Mouse (Mus musculus) olfactory bulb, adult 2 months (tissue): Measurements from ENCODE around the gene Dclk2. TPM values are rescaled to one million over a fixed set of nuclear protein-coding genes. Genes with fewer than 3 reads are reported as not detected.
A peak's percentile ranks its signal among the peaks of the same experiment; 100 is the strongest.

ENCODE experiments used
- H3K27ac ChIP-seq: fragments of 200-500 bp; 2 replicates; pipeline ENCODE4 v1.5.1; 2012; ENCODE audit warnings: low read depth, low read length; ENCODE audit not compliant: insufficient read depth
- H3K4me1 ChIP-seq: fragments of 200-500 bp; 2 replicates; pipeline ENCODE4 v1.6.1; 2012; ENCODE audit warnings: low read length; ENCODE audit not compliant: control insufficient read depth, insufficient read depth
- H3K4me3 ChIP-seq: fragments of 200-500 bp; 2 replicates; pipeline ENCODE4 v1.5.1; 2012; ENCODE audit warnings: mild to moderate bottlenecking, low read depth, low read length, moderate library complexity; ENCODE audit not compliant: insufficient read depth
- CTCF ChIP-seq: fragments of 200-500 bp; IDR thresholded peaks from 2 replicates; pipeline ENCODE4 v1.5.1; 2012; ENCODE audit warnings: low read depth, mild to moderate bottlenecking, low read length, moderate library complexity; ENCODE audit not compliant: insufficient read depth
- POLR2A ChIP-seq: fragments of 200-500 bp; IDR thresholded peaks from 2 replicates; pipeline ENCODE4 v1.6.1; 2012; ENCODE audit warnings: mild to moderate bottlenecking, low read depth, low read length, moderate library complexity; ENCODE audit not compliant: insufficient read depth
- WGBS: fragments of 180-500 bp; shearing (Covaris S2); methylation state at CpG from one replicate; pipeline ENCODE4 v1.1.7; 2018; 5-methylcytosine and 5-hydroxymethylcytosine counted together
- polyA plus RNA-seq: library from polyadenylated mRNA; stranded (reverse); fragments of >200 nt; gene quantifications from 2 replicates; pipeline ENCODE4 v1.2.4, GENCODE M21; 2012; ENCODE audit warnings: low replicate concordance; ENCODE audit not compliant: missing spikeins, insufficient read depth, insufficient read length

Dclk2 gene
- polyA plus RNA-seq, 1 experiment: 287 TPM

- Histone ChIP-seq H3K27ac (no peak overlapping the region), H3K4me1 (peaks cover 5% of the 10 kb centered on the region), H3K4me3 (no peak overlapping the region)
- 52% methylated on average over 2 of the region's 2 CpGs for WGBS
- TF ChIP-seq CTCF (no peak), POLR2A (no peak)
These were observed 30.0 kb upstream of the Dclk2 start for GRCm38 (mm10) chr3:86950652-86951051.

- Histone ChIP-seq H3K4me1 (peaks cover 5% of the 10 kb centered on the region; the same call in 1 of the 2 replicates), H3K27ac (no peak overlapping the region), H3K4me3 (no peak overlapping the region)
- TF ChIP-seq POLR2A: no peak
- TF ChIP-seq CTCF: no peak
- whole genome bisulfite sequencing: 8% methylated on average over 2 of the region's 2 CpGs
These were observed 15.7 kb upstream of the Dclk2 start for GRCm38 (mm10) chr3:86936254-86936836.

- peaks cover 5% of the 10 kb centered on the region; the same call in 1 of the 2 replicates for H3K4me1 ChIP-seq
- no peak overlapping the region for H3K27ac ChIP-seq
- TF ChIP-seq POLR2A (no peak), CTCF (no peak)
- H3K4me3 ChIP-seq: no peak overlapping the region
- WGBS: 80% methylated on average over 7 of the region's 7 CpGs
These were observed 12.8 kb upstream of the Dclk2 start for GRCm38 (mm10) chr3:86933446-86933845.

- H3K4me1 ChIP-seq: peaks cover 5% of the 10 kb centered on the region
- TF ChIP-seq CTCF: no peak
- no peak for TF ChIP-seq POLR2A
- H3K4me3 ChIP-seq: no peak overlapping the region
- no peak overlapping the region for H3K27ac ChIP-seq
- WGBS: 93% methylated on average over 10 of the region's 10 CpGs
These were observed 3.0 kb upstream of the Dclk2 start for GRCm38 (mm10) chr3:86923686-86924085.

GRCm38 (mm10) chr3:86921181-86921975 lies 726 bp upstream of the Dclk2 start:
- peaks cover 7% of the 10 kb centered on the region for H3K4me1 ChIP-seq
- 0 out of 2 replicates have a peak overlapping the region, but pooled peaks have one; percentile 6 for H3K4me3 ChIP-seq
- TF ChIP-seq CTCF (no peak), POLR2A (no peak)
- H3K27ac ChIP-seq: peak overlapping the region; percentile 44
- WGBS: 51% methylated on average over 18 of the region's 18 CpGs

- no peak for TF ChIP-seq POLR2A
- TF ChIP-seq CTCF: no peak
- under 1% methylated on average over 61 of the region's 61 CpGs for WGBS
- Histone ChIP-seq H3K4me3 (peak overlapping the region; percentile 82), H3K27ac (peak overlapping the region; percentile 84), H3K4me1 (peaks cover 9% of the 10 kb centered on the region)
These were observed 860 bp downstream of the Dclk2 start for GRCm38 (mm10) chr3:86919641-86920342.

GRCm38 (mm10) chr3:86917048-86917447 lies 3.6 kb downstream of the Dclk2 start:
- TF ChIP-seq CTCF: no peak
- TF ChIP-seq POLR2A: no peak
- Histone ChIP-seq H3K4me1 (peaks cover 14% of the 10 kb centered on the region), H3K4me3 (peak overlapping the region; percentile 35), H3K27ac (peak overlapping the region; percentile 51; the same call in 1 of the 2 replicates)
- WGBS: 61% methylated on average over 5 of the region's 5 CpGs

- no peak for TF ChIP-seq CTCF
- TF ChIP-seq POLR2A: no peak
- 40% methylated on average over 4 of the region's 4 CpGs for WGBS
- H3K27ac ChIP-seq: peak overlapping the region; percentile 51; the same call in 1 of the 2 replicates
These were observed 4.0 kb downstream of the Dclk2 start for GRCm38 (mm10) chr3:86916626-86917025.

GRCm38 (mm10) chr3:86915291-86915690 lies 5.4 kb downstream of the Dclk2 start:
- TF ChIP-seq POLR2A (no peak), CTCF (no peak)
- H3K4me3 ChIP-seq: peak overlapping the region; percentile 24
- WGBS: 61% methylated on average over 13 of the region's 13 CpGs
- H3K4me1 ChIP-seq: peaks cover 14% of the 10 kb centered on the region
- no peak overlapping the region for H3K27ac ChIP-seq

More at GRCm38 (mm10) chr3:86916626-86917025, 4.0 kb downstream of the Dclk2 start:
- H3K4me3 ChIP-seq: peak overlapping the region; percentile 35
- peaks cover 14% of the 10 kb centered on the region for H3K4me1 ChIP-seq
